Mouse (Mus musculus): ENCODE measurements around the gene Pou4f2. TPM values are rescaled to one million over a fixed set of nuclear protein-coding genes. Genes with fewer than 3 reads are reported as not detected.

Gene Pou4f2
- total RNA-seq (2012; rRNA removed) = 0.85 and 1.2 TPM in 2 replicates

GRCm38 (mm10) chr8:78436071-78436651, at the start of gene Pou4f2:
Pou4f2 (minus strand) TSS chr8:78436645.
- Histone ChIP-seq H3K9ac (ENCODE audit: insufficient read depth, low read depth, low read length, poor library complexity, severe bottlenecking) (peak within 1 kb of the TSS; percentile 41), H3K4me1 (ENCODE audit: control insufficient read depth in 2 of 2, insufficient read depth in 2 of 2, low read length in 2 of 2, poor library complexity in 1 of 2) (peaks cover 2 to 11% of the 10 kb centered on the region in 2 experiments; a peak in 2 of 4 replicates), H3K36me3 (ENCODE audit: control insufficient read depth, insufficient read depth, low read length, poor library complexity, severe bottlenecking) (no peaks in the 10 kb centered on the region), H3K9me3 (ENCODE audit: control insufficient read depth, insufficient read depth, low read depth, low read length) (no peaks in the 10 kb centered on the region), H3K27ac (ENCODE audit: insufficient read depth, low read depth, low read length, poor library complexity, severe bottlenecking) (no peak within 1 kb of the TSS), H3K4me3 (ENCODE audit: insufficient read depth in 1 of 2, low read depth in 1 of 2, low read length in 2 of 2, poor library complexity in 1 of 2, severe bottlenecking in 1 of 2) (peak within 1 kb of the TSS; percentile 57 to 76)
- no peak for DNase-seq (ENCODE audit: low read depth, low spot score)
- TF ChIP-seq HCFC1 (IDR thresholded peaks at IDR 0.05; ENCODE audit: borderline replicate concordance, insufficient read depth, low read length) = no peak
- no peak for TF ChIP-seq ZC3H11A (IDR thresholded peaks at IDR 0.05; ENCODE audit: borderline replicate concordance, low read depth, low read length)
- no peak for TF ChIP-seq CHD2 (IDR thresholded peaks at IDR 0.05; ENCODE audit: low read depth, low read length)
- no peak for TF ChIP-seq MAFK (IDR thresholded peaks at IDR 0.05; ENCODE audit: insufficient read depth, low read depth, low read length)
- TF ChIP-seq ZNF384 (IDR thresholded peaks at IDR 0.05; ENCODE audit: low read depth, low read length) = no peak
- in situ Hi-C loops (cut with MboI; ENCODE audit: low sequenced_read_pairs in 2 of 2, unreplicated experiment in 2 of 2) = no loop called here

- Histone ChIP-seq H3K9ac (ENCODE audit: insufficient read depth, low read depth, low read length, poor library complexity, severe bottlenecking) (no peak overlapping the region), H3K4me1 (ENCODE audit: control insufficient read depth in 2 of 2, insufficient read depth in 2 of 2, low read length in 2 of 2, poor library complexity in 1 of 2) (peaks cover 0 to 2% of the 10 kb centered on the region in 2 experiments; a peak in 1 of 4 replicates), H3K4me3 (ENCODE audit: insufficient read depth in 1 of 2, low read depth in 1 of 2, low read length in 2 of 2, poor library complexity in 1 of 2, severe bottlenecking in 1 of 2) (no peak overlapping the region), H3K36me3 (ENCODE audit: control insufficient read depth, insufficient read depth, low read length, poor library complexity, severe bottlenecking) (no peaks in the 10 kb centered on the region), H3K9me3 (ENCODE audit: control insufficient read depth, insufficient read depth, low read depth, low read length) (no peaks in the 10 kb centered on the region), H3K27ac (ENCODE audit: insufficient read depth, low read depth, low read length, poor library complexity, severe bottlenecking) (no peak overlapping the region)
- TF ChIP-seq CHD2 (IDR thresholded peaks at IDR 0.05; ENCODE audit: low read depth, low read length) = no peak
- TF ChIP-seq HCFC1 (IDR thresholded peaks at IDR 0.05; ENCODE audit: borderline replicate concordance, insufficient read depth, low read length) = no peak
- TF ChIP-seq ZNF384 (IDR thresholded peaks at IDR 0.05; ENCODE audit: low read depth, low read length) = no peak
- TF ChIP-seq ZC3H11A (IDR thresholded peaks at IDR 0.05; ENCODE audit: borderline replicate concordance, low read depth, low read length) = no peak
- no peak for TF ChIP-seq MAFK (IDR thresholded peaks at IDR 0.05; ENCODE audit: insufficient read depth, low read depth, low read length)
- DNase-seq (ENCODE audit: low read depth, low spot score) = peak; percentile 43
- in situ Hi-C loops (cut with MboI; ENCODE audit: low sequenced_read_pairs in 2 of 2, unreplicated experiment in 2 of 2) = no loop called here
Observed at GRCm38 (mm10) chr8:78477051-78477829, 40.8 kb upstream of the Pou4f2 start.

- no peak overlapping the region for H3K4me3 ChIP-seq (ENCODE audit: insufficient read depth in 1 of 2, low read depth in 1 of 2, low read length in 2 of 2, poor library complexity in 1 of 2, severe bottlenecking in 1 of 2)
- TF ChIP-seq ZC3H11A (IDR thresholded peaks at IDR 0.05; ENCODE audit: borderline replicate concordance, low read depth, low read length) (0 out of 2 replicates have a peak, but pooled peaks have one; percentile 58), MAFK (IDR thresholded peaks at IDR 0.05; ENCODE audit: insufficient read depth, low read depth, low read length) (no peak), ZNF384 (IDR thresholded peaks at IDR 0.05; ENCODE audit: low read depth, low read length) (no peak)
- in situ Hi-C loops (cut with MboI; ENCODE audit: low sequenced_read_pairs in 2 of 2, unreplicated experiment in 2 of 2) = loop anchor here (10.0 to 25.0 kb wide), 4 partner anchors 223 to 406 kb away; no protein-coding TSS in a partner anchor
Observed at GRCm38 (mm10) chr8:78467889-78468288, 31.4 kb upstream of the Pou4f2 start.

GRCm38 (mm10) chr8:78463941-78464340, 27.5 kb upstream of the Pou4f2 start:
- no peak for DNase-seq (ENCODE audit: low read depth, low spot score)
- Histone ChIP-seq H3K4me3 (ENCODE audit: insufficient read depth in 1 of 2, low read depth in 1 of 2, low read length in 2 of 2, poor library complexity in 1 of 2, severe bottlenecking in 1 of 2) (no peak overlapping the region), H3K9me3 (ENCODE audit: control insufficient read depth, insufficient read depth, low read depth, low read length) (no peaks in the 10 kb centered on the region), H3K9ac (ENCODE audit: insufficient read depth, low read depth, low read length, poor library complexity, severe bottlenecking) (no peak overlapping the region), H3K27ac (ENCODE audit: insufficient read depth, low read depth, low read length, poor library complexity, severe bottlenecking) (no peak overlapping the region), H3K36me3 (ENCODE audit: control insufficient read depth, insufficient read depth, low read length, poor library complexity, severe bottlenecking) (no peaks in the 10 kb centered on the region), H3K4me1 (ENCODE audit: control insufficient read depth in 2 of 2, insufficient read depth in 2 of 2, low read length in 2 of 2, poor library complexity in 1 of 2) (no peaks in the 10 kb centered on the region)
- no peak for TF ChIP-seq MAFK (IDR thresholded peaks at IDR 0.05; ENCODE audit: insufficient read depth, low read depth, low read length)
- TF ChIP-seq HCFC1 (IDR thresholded peaks at IDR 0.05; ENCODE audit: borderline replicate concordance, insufficient read depth, low read length) = no peak
- no peak for TF ChIP-seq ZC3H11A (IDR thresholded peaks at IDR 0.05; ENCODE audit: borderline replicate concordance, low read depth, low read length)
- TF ChIP-seq CHD2 (IDR thresholded peaks at IDR 0.05; ENCODE audit: low read depth, low read length) = no peak
- TF ChIP-seq ZNF384 (IDR thresholded peaks at IDR 0.05; ENCODE audit: low read depth, low read length) = no peak
- in situ Hi-C loops (cut with MboI; ENCODE audit: low sequenced_read_pairs in 2 of 2, unreplicated experiment in 2 of 2) = loop anchor here (10.0 to 25.0 kb wide), 4 partner anchors 219 to 402 kb away; no protein-coding TSS in a partner anchor

More at GRCm38 (mm10) chr8:78467889-78468288, 31.4 kb upstream of the Pou4f2 start:
- DNase-seq (ENCODE audit: low read depth, low spot score) = peak; percentile 69
- no peaks in the 10 kb centered on the region for H3K36me3 ChIP-seq (ENCODE audit: control insufficient read depth, insufficient read depth, low read length, poor library complexity, severe bottlenecking)
- no peaks in the 10 kb centered on the region for H3K9me3 ChIP-seq (ENCODE audit: control insufficient read depth, insufficient read depth, low read depth, low read length)
- H3K4me1 ChIP-seq (ENCODE audit: control insufficient read depth in 2 of 2, insufficient read depth in 2 of 2, low read length in 2 of 2, poor library complexity in 1 of 2) = no peaks in the 10 kb centered on the region
- H3K9ac ChIP-seq (ENCODE audit: insufficient read depth, low read depth, low read length, poor library complexity, severe bottlenecking) = no peak overlapping the region
- no peak overlapping the region for H3K27ac ChIP-seq (ENCODE audit: insufficient read depth, low read depth, low read length, poor library complexity, severe bottlenecking)

Measured in ES-E14 (cell line).